Mouse (Mus musculus) ovary, postnatal 10 days (tissue): ENCODE results near the gene Rhob.

Source experiments
- DNase-seq: peaks from one replicate; pipeline ENCODE4 v3.0.0; 2022; ENCODE audit warnings: low spot score

Gene Rhob

GRCm38 (mm10) chr12:8504131-8504530 lies 4.3 kb upstream of the Rhob start:
- DNase-seq, result no peak

- no peak for DNase-seq
Measured at GRCm38 (mm10) chr12:8502546-8502945, 2.7 kb upstream of the Rhob start.

- no peak for DNase-seq
Measured at GRCm38 (mm10) chr12:8501571-8502305, 1.9 kb upstream of the Rhob start.

GRCm38 (mm10) chr12:8500597-8501570 lies 1.1 kb upstream of the Rhob start:
- DNase-seq, result no peak

- no peak for DNase-seq
Measured at GRCm38 (mm10) chr12:8499001-8499870, 573 bp downstream of the Rhob start.

- no peak for DNase-seq
Measured at GRCm38 (mm10) chr12:8498591-8499000, 1.2 kb downstream of the Rhob start.

- DNase-seq, result no peak
Measured at GRCm38 (mm10) chr12:8498148-8498571, 1.6 kb downstream of the Rhob start.

GRCm38 (mm10) chr12:8497314-8497706 lies 2.5 kb downstream of the Rhob start:
- no peak for DNase-seq

GRCm38 (mm10) chr12:8496679-8497313 lies 3.0 kb downstream of the Rhob start:
- DNase-seq, result no peak

- no peak for DNase-seq
Measured at GRCm38 (mm10) chr12:8495881-8496678, 3.7 kb downstream of the Rhob start.

GRCm38 (mm10) chr12:8494675-8495074 lies 5.1 kb downstream of the Rhob start:
- DNase-seq, result no peak

GRCm38 (mm10) chr12:8493386-8493785 lies 6.4 kb downstream of the Rhob start:
- DNase-seq, result no peak

- no peak for DNase-seq
Measured at GRCm38 (mm10) chr12:8489098-8489497, 10.7 kb downstream of the Rhob start.

GRCm38 (mm10) chr12:8488652-8488980 lies 11.2 kb downstream of the Rhob start:
- DNase-seq, result no peak

- no peak for DNase-seq
Measured at GRCm38 (mm10) chr12:8487959-8488651, 11.7 kb downstream of the Rhob start.

GRCm38 (mm10) chr12:8487281-8487680 lies 12.5 kb downstream of the Rhob start:
- no peak for DNase-seq

GRCm38 (mm10) chr12:8485247-8485646 lies 14.6 kb downstream of the Rhob start:
- no peak for DNase-seq

GRCm38 (mm10) chr12:8482169-8482568 lies 17.6 kb downstream of the Rhob start:
- no peak for DNase-seq

- no peak for DNase-seq
Measured at GRCm38 (mm10) chr12:8474836-8475387, 24.9 kb downstream of the Rhob start.
